Mouse (Mus musculus) forebrain, embryonic 14.5 days (tissue): Measurements from ENCODE around the gene Itgb5. TPM values are rescaled to one million over a fixed set of nuclear protein-coding genes. Genes with fewer than 3 reads are reported as not detected.

ENCODE experiments used
- ATAC-seq: fragments of 200-750 bp; cut with Nextera tagmentation; 2 replicates; pipeline ENCODE4 v1.8.0; 2017; ENCODE audit warnings: mild to moderate bottlenecking, moderate library complexity
- DNase-seq: peaks from one replicate; pipeline ENCODE4 v3.0.0-alpha.2; 2015; ENCODE audit warnings: low spot score
- H3K27ac ChIP-seq: fragments of 300-500 bp; sonication (generic); 2 replicates; pipeline ENCODE4 v1.5.1; 2014; ENCODE audit warnings: low read depth, mild to moderate bottlenecking, control low read depth, low read length, moderate library complexity
- H3K27me3 ChIP-seq: fragments of 300-500 bp; sonication (generic); replicated peaks from 2 replicates; pipeline ENCODE4 v1.6.1; 2014; ENCODE audit warnings: low read length, control low read depth, mixed read lengths; ENCODE audit not compliant: control insufficient read depth, insufficient read depth
- H3K36me3 ChIP-seq: fragments of 300-500 bp; sonication (generic); 2 replicates; pipeline ENCODE4 v1.6.1; 2014; ENCODE audit warnings: low read length, control low read depth; ENCODE audit not compliant: control insufficient read depth, insufficient read depth
- H3K4me1 ChIP-seq: fragments of 300-500 bp; sonication (generic); 2 replicates; pipeline ENCODE4 v1.6.1; 2014; ENCODE audit warnings: antibody characterized with exemption, low read length, control low read depth; ENCODE audit not compliant: control insufficient read depth, insufficient read depth
- H3K4me2 ChIP-seq: fragments of 300-500 bp; sonication (generic); 2 replicates; pipeline ENCODE4 v1.6.1; 2014; ENCODE audit warnings: mild to moderate bottlenecking, control low read depth, low read length
- H3K4me3 ChIP-seq: fragments of 300-500 bp; sonication (generic); 2 replicates; pipeline ENCODE4 v1.5.1; 2014; ENCODE audit warnings: low read depth, low read length, control low read depth
- H3K9ac ChIP-seq: fragments of 300-500 bp; sonication (generic); 2 replicates; pipeline ENCODE4 v1.6.1; 2014; ENCODE audit warnings: mild to moderate bottlenecking, low read length, control low read depth, moderate library complexity
- H3K9me3 ChIP-seq: fragments of 300-500 bp; sonication (generic); replicated peaks from 2 replicates; pipeline ENCODE4 v1.6.1; 2016; ENCODE audit warnings: low read length, control low read depth, mixed read lengths; ENCODE audit not compliant: control insufficient read depth
- WGBS: fragments of 180-500 bp; shearing (Covaris S2); extraction: QIAGEN DNeasy Blood & Tissue Kit; methylation state at CpG from one replicate; pipeline ENCODE4 v1.1.7; 2014; 5-methylcytosine and 5-hydroxymethylcytosine counted together
- polyA plus RNA-seq: library from polyadenylated mRNA; unstranded; fragments of >200 nt; fragmentation: Nextera tagmentation; extraction: Ambion mirVana; gene quantifications from 2 replicates; pipeline ENCODE4 v1.2.1, GENCODE M21; 2014

The Itgb5 gene
- polyA plus RNA-seq, 1 experiment from 2014 or later: 4.7 TPM

GRCm38 (mm10) chr16:33863208-33863751, 33.8 kb downstream of the Itgb5 start:
- 72% methylated on average over 5 of the region's 5 CpGs for WGBS
- no peak overlapping the region for H3K9ac ChIP-seq
- no peak for ATAC-seq
- H3K4me1 ChIP-seq: no peaks in the 10 kb centered on the region
- no peak overlapping the region for H3K4me2 ChIP-seq
- no peak overlapping the region for H3K27ac ChIP-seq
- no peaks in the 10 kb centered on the region for H3K36me3 ChIP-seq
- DNase-seq: no peak
- H3K4me3 ChIP-seq: no peak overlapping the region
- H3K27me3 ChIP-seq: no peaks in the 10 kb centered on the region
- no peaks in the 10 kb centered on the region for H3K9me3 ChIP-seq

DNA sequence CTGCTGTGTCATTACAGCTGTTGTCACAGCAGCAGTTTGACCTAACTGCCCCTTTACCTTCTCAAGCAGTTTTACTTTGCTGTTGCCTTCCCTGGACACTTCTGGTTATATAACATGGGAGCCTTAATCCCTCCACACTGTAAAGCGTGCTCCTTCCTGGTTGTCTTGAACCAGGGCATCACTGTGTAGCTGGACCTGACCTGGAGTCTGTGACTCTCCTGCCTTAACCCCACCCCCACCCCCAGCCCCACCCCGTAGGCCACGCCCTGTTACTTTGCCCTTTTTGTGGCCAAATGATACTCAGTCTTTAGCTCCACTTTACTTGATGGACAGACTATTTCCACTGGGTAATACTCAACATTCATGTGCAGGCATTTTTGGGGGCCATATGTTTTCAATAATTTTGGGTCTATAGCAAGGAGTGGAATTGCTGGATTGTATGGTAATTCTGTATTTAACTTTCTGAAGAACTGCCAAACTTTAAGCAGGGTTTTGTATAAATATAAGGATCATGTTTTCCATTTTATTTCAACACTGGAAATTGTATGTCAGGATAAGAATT, 40.8 kb downstream of the Itgb5 start:
- H3K9me3 ChIP-seq: no peaks in the 10 kb centered on the region
- no peak overlapping the region for H3K9ac ChIP-seq
- ATAC-seq (no peak), DNase-seq (no peak)
- no peaks in the 10 kb centered on the region for H3K36me3 ChIP-seq
- no peak overlapping the region for H3K27ac ChIP-seq
- H3K27me3 ChIP-seq: no peaks in the 10 kb centered on the region
- peaks cover 5% of the 10 kb centered on the region; the same call in 1 of the 2 replicates for H3K4me1 ChIP-seq
- no peak overlapping the region for H3K4me3 ChIP-seq
- 87% methylated on average over 3 of the region's 3 CpGs for WGBS
- no peak overlapping the region for H3K4me2 ChIP-seq

DNA sequence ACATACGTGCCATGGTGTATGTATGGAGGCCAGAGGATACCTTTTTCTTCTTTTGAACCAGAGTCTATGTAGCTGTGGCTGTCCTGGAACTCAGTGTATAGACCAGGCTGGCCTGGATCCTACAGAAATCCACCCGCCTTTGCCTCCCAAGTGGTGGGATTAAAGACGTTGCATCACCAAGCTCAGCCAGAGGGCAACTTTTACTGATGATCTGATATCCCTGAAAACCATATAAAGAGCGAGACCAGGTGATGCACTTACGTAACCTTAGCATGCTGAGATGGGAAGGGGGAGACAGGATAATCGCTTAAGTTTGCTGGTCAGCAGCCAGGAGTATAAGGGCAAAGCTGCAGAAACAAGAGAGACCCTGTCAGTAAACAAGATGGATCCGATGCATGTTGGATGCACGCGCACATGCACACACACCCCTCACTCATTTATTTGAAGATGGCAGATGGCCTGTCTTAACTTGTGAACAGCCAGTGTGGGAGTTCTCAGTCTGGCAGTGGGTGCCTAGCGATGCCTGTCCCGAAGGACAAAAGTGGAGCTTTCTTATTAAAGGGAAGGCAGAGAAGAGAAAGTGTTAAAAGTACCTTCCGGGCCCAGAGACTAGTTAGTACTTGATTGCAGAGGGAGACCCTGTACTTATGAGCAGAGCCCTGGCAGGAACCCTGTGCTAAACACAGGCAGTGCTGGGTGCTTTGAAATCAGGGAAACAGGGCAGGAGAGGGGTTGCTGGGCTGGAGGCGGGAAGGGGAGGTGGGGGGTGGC, 41.7 kb downstream of the Itgb5 start:
- H3K9ac ChIP-seq: no peak overlapping the region
- no peaks in the 10 kb centered on the region for H3K9me3 ChIP-seq
- H3K27me3 ChIP-seq: no peaks in the 10 kb centered on the region
- no peaks in the 10 kb centered on the region for H3K36me3 ChIP-seq
- H3K4me2 ChIP-seq: no peak overlapping the region
- peaks cover 5% of the 10 kb centered on the region; the same call in 1 of the 2 replicates for H3K4me1 ChIP-seq
- no peak overlapping the region for H3K4me3 ChIP-seq
- ATAC-seq: peak; percentile 75; the same call in 1 of the 2 replicates
- H3K27ac ChIP-seq: peak overlapping the region; percentile 5; the same call in 1 of the 2 replicates
- WGBS: 60% methylated on average over 13 of the region's 13 CpGs
- peak; percentile 68 for DNase-seq

DNA sequence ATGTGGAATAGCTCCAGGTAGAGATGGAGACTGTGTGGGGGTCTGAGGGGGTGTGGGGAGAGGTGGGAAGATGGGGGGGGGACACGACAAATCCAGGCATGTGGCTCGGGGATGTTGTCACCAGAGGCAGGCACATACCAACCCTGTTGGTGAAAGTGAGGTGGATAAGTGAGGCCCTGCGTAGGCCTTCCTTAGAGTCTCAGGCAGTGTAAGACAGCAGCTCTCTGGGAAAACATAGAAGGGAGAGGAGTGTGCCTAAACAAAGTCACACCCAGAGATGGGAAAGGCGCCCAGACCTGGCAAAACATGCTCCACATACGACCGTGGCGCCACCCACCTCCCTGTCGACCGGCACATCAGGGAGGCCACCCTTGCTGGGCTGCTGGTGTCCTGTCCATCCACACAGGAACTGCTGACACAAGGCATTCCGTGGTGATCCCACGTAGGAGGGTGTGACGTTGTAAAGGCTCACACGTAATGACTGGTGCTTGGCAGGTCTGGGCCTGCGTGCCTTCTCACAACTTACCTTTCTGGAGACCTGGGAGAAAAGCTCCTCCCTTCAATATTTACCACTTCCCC, 42.5 kb downstream of the Itgb5 start:
- Histone ChIP-seq H3K27me3 (no peaks in the 10 kb centered on the region), H3K4me2 (no peak overlapping the region), H3K4me1 (peaks cover 5% of the 10 kb centered on the region; the same call in 1 of the 2 replicates), H3K9me3 (no peaks in the 10 kb centered on the region), H3K9ac (no peak overlapping the region), H3K36me3 (no peaks in the 10 kb centered on the region), H3K4me3 (no peak overlapping the region), H3K27ac (0 out of 2 replicates have a peak overlapping the region, but pooled peaks have one; percentile 5)
- ATAC-seq (no peak), DNase-seq (no peak)
- 73% methylated on average over 14 of the region's 14 CpGs for WGBS

DNA sequence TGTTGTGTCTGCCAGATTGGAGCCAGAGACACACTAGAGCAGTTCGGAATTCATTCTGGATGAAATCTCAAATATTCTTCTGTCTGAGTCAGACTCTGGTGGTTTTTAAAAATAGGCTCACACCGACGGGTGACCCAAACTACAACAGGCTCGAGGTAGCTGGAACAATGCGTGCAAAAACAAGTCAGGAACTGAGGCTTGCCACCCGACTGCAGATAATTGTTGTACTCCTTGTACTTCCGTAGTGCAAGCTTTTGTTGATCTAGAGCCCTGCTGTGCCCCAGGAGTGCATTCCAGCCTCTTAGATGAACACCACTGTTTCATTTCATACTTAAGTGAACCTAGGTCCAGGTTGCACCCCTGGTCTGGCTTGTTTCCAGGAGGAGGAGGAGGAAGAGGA, 43.8 kb downstream of the Itgb5 start:
- Histone ChIP-seq H3K27ac (no peak overlapping the region), H3K4me1 (peaks cover 14% of the 10 kb centered on the region; the same call in 1 of the 2 replicates), H3K36me3 (no peaks in the 10 kb centered on the region), H3K4me3 (no peak overlapping the region), H3K4me2 (no peak overlapping the region), H3K9me3 (no peaks in the 10 kb centered on the region), H3K27me3 (no peaks in the 10 kb centered on the region), H3K9ac (no peak overlapping the region)
- ATAC-seq (no peak), DNase-seq (no peak)
- WGBS: 62% methylated on average over 7 of the region's 7 CpGs

GRCm38 (mm10) chr16:33878041-33878783, 48.7 kb downstream of the Itgb5 start:
- DNase-seq: peak; percentile 81

DNA sequence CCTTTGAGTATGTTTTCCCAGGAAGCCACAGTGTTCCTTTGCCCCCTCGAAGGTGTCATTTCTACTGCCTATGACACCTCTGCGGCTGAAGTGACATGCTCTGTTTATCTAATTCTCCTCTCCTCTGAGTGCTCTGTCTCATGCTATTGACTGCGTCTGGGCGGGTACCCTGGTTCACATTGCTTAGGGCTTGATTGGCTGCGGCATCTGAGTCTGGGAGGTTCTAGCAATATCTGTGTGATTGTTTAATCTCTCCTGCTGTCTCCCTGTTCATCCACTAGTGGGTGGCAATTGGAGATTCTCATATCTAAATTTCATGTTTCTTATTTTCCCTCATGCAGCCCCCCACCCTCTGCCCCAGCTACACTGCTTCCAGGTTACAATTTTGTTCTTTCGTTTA, 49.6 kb downstream of the Itgb5 start:
- H3K27me3 ChIP-seq: no peaks in the 10 kb centered on the region
- H3K4me3 ChIP-seq: no peak overlapping the region
- H3K9ac ChIP-seq: no peak overlapping the region
- DNase-seq: no peak
- H3K27ac ChIP-seq: no peak overlapping the region
- no peak for ATAC-seq
- H3K4me1 ChIP-seq: peaks cover 23% of the 10 kb centered on the region
- H3K36me3 ChIP-seq: no peaks in the 10 kb centered on the region
- no peaks in the 10 kb centered on the region for H3K9me3 ChIP-seq
- H3K4me2 ChIP-seq: no peak overlapping the region
- 68% methylated on average over 6 of the region's 6 CpGs for WGBS

More at GRCm38 (mm10) chr16:33878041-33878783, 48.7 kb downstream of the Itgb5 start:
- 0 out of 2 replicates have a peak overlapping the region, but pooled peaks have one; percentile 6 for H3K27ac ChIP-seq
- no peaks in the 10 kb centered on the region for H3K36me3 ChIP-seq
- H3K27me3 ChIP-seq: no peaks in the 10 kb centered on the region
- no peak overlapping the region for H3K4me3 ChIP-seq
- 44% methylated on average over 6 of the region's 6 CpGs for WGBS
- ATAC-seq: peak; percentile 77
- H3K9me3 ChIP-seq: no peaks in the 10 kb centered on the region
- no peak overlapping the region for H3K9ac ChIP-seq
- H3K4me1 ChIP-seq: peaks cover 16% of the 10 kb centered on the region
- H3K4me2 ChIP-seq: no peak overlapping the region

- no peak for ATAC-seq
- Histone ChIP-seq H3K9ac (no peak overlapping the region), H3K27me3 (no peaks in the 10 kb centered on the region), H3K4me1 (peaks cover 28% of the 10 kb centered on the region), H3K4me2 (no peak overlapping the region), H3K27ac (no peak overlapping the region), H3K9me3 (no peaks in the 10 kb centered on the region), H3K36me3 (no peaks in the 10 kb centered on the region), H3K4me3 (no peak overlapping the region)
- 61% methylated on average over 4 of the region's 4 CpGs for WGBS
- peak; percentile 62 for DNase-seq
These were observed 50.1 kb downstream of the Itgb5 start for GRCm38 (mm10) chr16:33879556-33879955.
